Mouse (Mus musculus): Measurements from ENCODE around the gene Rab24. TPM values are rescaled to one million over a fixed set of nuclear protein-coding genes. Genes with fewer than 3 reads are reported as not detected.

Rab24 gene
- polyA plus RNA-seq, 1 experiment from 2014 or later = 97.7 TPM

Other genes starting within 250 kb of the Rab24 start
- 25.1 and 27.4 TPM in 2 replicates for gene Uimc1, start 221.6 kb downstream of the Rab24 start, polyA plus RNA-seq (2016; fragmentation: Nextera tagmentation; extraction: Ambion mirVana)
- gene Zfp346, start 216.6 kb downstream of the Rab24 start, polyA plus RNA-seq (2016; fragmentation: Nextera tagmentation; extraction: Ambion mirVana) = 24.1 and 27.9 TPM in 2 replicates
- not detected in 2 replicates for gene Gm17617, start 188.4 kb downstream of the Rab24 start, polyA plus RNA-seq (2016; fragmentation: Nextera tagmentation; extraction: Ambion mirVana)
- 0.15 and 0.20 TPM in 2 replicates for gene Fgfr4, start 169.3 kb downstream of the Rab24 start, polyA plus RNA-seq (2016; fragmentation: Nextera tagmentation; extraction: Ambion mirVana)
- 83.4 and 83.6 TPM in 2 replicates for gene Nsd1, start 112.2 kb downstream of the Rab24 start, polyA plus RNA-seq (2016; fragmentation: Nextera tagmentation; extraction: Ambion mirVana)
- gene Prelid1, start 1.4 kb downstream of the Rab24 start, polyA plus RNA-seq (2016; fragmentation: Nextera tagmentation; extraction: Ambion mirVana) = 316 and 328 TPM in 2 replicates
- gene Mxd3, start 7.9 kb upstream of the Rab24 start, polyA plus RNA-seq (2016; fragmentation: Nextera tagmentation; extraction: Ambion mirVana) = 35.5 and 39.1 TPM in 2 replicates
- 82.7 TPM in 2 replicates for gene Lman2, start 40.8 kb upstream of the Rab24 start, polyA plus RNA-seq (2016; fragmentation: Nextera tagmentation; extraction: Ambion mirVana)
- gene Rgs14, start 47.8 kb upstream of the Rab24 start, polyA plus RNA-seq (2016; fragmentation: Nextera tagmentation; extraction: Ambion mirVana) = 0.64 TPM in 1 of 2 replicates, not detected in the other
- not detected in 2 replicates for gene Slc34a1, start 76.2 kb upstream of the Rab24 start, polyA plus RNA-seq (2016; fragmentation: Nextera tagmentation; extraction: Ambion mirVana)
- not detected in 2 replicates for gene Pfn3, start 93.3 kb upstream of the Rab24 start, polyA plus RNA-seq (2016; fragmentation: Nextera tagmentation; extraction: Ambion mirVana)
- not detected in 2 replicates for gene F12, start 104.8 kb upstream of the Rab24 start, polyA plus RNA-seq (2016; fragmentation: Nextera tagmentation; extraction: Ambion mirVana)
- 54.2 and 58.1 TPM in 2 replicates for gene Grk6, start 123.1 kb upstream of the Rab24 start, polyA plus RNA-seq (2016; fragmentation: Nextera tagmentation; extraction: Ambion mirVana)
- 1.7 and 2.7 TPM in 2 replicates for gene Prr7, start 142.3 kb upstream of the Rab24 start, polyA plus RNA-seq (2016; fragmentation: Nextera tagmentation; extraction: Ambion mirVana)
- gene Dbn1, start 166.2 kb upstream of the Rab24 start, polyA plus RNA-seq (2016; fragmentation: Nextera tagmentation; extraction: Ambion mirVana) = 591 and 654 TPM in 2 replicates
- 139 and 147 TPM in 2 replicates for gene Pdlim7, start 191.7 kb upstream of the Rab24 start, polyA plus RNA-seq (2016; fragmentation: Nextera tagmentation; extraction: Ambion mirVana)
- 3.3 and 3.7 TPM in 2 replicates for gene Dok3, start 207.3 kb upstream of the Rab24 start, polyA plus RNA-seq (2016; fragmentation: Nextera tagmentation; extraction: Ambion mirVana)
- gene Ddx41, start 214.7 kb upstream of the Rab24 start, polyA plus RNA-seq (2016; fragmentation: Nextera tagmentation; extraction: Ambion mirVana) = 69.9 and 73.3 TPM in 2 replicates
- gene Fam193b, start 249.2 kb upstream of the Rab24 start, polyA plus RNA-seq (2016; fragmentation: Nextera tagmentation; extraction: Ambion mirVana) = 61.6 and 64.7 TPM in 2 replicates